Mouse (Mus musculus): ENCODE data around the gene App. TPM values are rescaled to one million over a fixed set of nuclear protein-coding genes. Genes with fewer than 3 reads are reported as not detected.

Gene App
- 1.2 TPM for polyA plus RNA-seq (2017; shearing (Covaris generic))

GRCm38 (mm10) chr16:85173373-85174081 lies at the start of gene App:
TSS of gene App (minus strand) at chr16:85173766.

